Mouse (Mus musculus): ENCODE results near the gene Akap9.
"Not testable (repeated sequence)": the region's sequence is repeated elsewhere in the genome, so short reads cannot be mapped to it uniquely, and the experiment has no call there.

The Akap9 gene

DNA sequence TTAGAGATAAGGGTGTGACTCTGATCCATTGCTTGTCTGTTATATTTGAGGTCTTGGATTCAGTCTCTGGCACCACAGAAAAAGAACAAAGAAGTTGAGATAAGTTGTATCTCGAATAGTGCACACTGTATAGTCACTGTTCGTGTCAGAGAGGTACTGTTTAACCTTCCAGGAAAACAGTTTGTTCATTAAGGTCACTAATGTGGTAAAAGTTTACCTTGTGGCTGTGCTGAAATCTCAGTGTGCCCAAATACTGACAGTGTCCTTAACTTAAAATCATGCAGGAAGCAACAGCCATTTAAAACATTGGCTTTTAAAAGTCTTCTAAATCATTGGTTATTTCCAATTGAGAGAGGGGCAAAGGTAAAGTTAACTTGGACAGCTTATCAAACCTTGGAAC lies 43.1 kb downstream of the Akap9 start:
- no peak for DNase-seq

DNA sequence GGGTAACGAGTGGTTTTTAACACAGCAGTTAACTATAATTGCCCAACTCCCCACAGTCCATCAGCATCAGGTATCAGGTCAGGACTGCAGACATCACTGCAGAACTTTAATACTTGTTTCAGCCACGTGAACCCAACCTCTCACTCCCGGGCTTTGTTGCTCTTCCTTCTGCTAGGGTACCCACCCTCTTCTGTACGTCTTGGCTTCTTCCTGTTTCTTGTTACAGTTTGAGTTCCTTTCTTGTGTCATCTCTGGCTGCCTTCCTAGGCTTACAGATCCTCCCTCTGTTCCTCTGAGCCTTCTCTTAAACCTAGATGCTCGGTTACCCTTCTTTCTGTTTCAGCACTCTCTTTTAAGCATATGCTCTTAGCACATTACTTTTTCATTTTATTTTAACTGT lies 45.9 kb downstream of the Akap9 start:
- no peak for DNase-seq

DNA sequence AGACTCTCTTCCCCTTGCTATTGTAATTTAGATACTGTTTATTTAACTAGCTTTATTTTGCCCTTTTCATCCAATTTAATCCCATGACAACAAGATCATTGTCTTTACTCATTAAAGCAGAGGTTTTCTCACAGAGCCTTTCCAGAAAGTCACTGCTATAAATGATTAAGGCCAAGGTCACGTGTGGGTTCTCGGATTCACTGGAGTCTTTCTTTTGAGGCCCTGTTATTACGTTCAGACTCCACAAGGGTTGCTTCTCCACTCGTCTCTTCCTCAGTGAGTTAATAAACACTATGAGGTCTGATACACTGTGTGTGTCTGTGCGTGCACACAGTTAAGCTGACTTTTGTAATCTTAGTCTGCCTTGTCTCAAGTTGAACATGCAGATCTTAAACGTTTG lies 47.0 kb downstream of the Akap9 start:
- DNase-seq: no peak

DNA sequence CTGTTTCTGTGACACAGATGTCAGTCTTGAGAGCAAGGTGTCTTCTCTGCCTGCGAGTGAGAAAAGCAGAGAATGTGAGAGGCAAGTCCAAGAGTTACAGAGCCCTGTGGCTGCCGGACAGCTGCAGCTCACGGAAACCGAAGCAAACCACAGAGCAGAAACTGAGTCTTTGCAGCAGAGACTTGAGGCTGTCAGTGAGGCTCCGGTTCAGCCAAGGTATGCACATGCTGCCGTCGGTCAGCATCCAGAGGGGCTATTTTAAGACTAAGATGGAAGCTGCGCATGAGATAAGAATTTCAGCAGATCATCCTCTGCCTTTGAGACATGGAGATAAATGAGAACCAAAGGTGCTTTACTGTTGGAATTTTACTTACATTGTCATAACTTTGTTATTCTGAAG lies 48.3 kb downstream of the Akap9 start:
- no peak for DNase-seq

DNA sequence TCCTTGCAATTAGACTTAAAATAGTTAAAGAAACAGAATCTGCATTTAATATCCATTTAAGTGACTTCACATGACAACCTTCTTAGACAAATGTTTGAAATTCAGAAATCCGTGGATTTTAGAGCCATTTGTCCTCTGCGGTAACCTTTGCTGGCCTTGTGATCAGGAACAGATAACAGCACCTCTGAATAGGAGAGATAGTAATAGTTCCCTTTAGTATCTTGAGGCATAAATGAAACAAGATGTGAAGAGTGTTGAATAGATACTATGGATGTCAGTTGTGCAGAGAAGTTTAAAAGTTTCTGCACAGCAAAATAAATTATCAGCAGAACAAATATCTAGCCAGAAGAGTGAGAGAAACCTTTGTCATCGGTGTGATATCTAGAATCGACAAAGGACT lies 50.0 kb downstream of the Akap9 start:
- no peak for DNase-seq

DNA sequence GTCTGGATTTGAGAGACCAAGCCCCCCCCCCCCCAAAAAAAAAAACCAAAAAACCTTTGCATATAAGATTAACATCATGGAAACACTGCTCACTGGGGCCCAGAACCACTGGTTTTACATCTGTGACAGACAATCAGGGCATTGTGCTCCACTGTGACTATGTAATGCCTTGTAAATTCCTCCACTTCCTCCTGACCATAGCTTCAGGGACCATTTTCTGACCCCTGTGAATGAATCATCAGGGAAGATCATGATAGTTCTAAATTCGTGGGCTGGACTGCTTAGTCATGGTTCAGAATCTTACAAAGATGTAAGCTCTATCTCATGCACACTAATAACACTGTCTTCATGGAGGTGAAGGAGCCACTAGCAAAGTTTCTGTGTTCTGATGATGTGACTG lies 61.8 kb downstream of the Akap9 start:
- DNase-seq: no peak

DNA sequence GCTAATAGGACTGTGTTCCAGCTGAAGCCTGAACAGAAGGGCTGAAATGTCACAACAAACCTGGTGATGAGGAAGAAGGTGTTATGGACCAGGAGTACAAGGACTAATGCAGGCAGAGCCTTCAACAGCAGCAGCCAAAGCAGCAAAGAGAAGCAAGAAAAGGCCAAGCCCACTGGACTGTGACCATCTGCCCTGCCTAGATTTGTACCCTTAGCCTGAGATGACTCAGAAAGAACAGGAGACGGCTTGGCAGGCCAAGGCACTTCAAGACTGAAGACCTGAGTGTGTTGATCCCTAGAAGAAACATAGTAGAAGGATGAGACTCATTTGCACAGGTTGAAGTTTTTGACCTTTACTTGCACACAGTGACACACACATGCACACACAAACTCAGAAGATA lies 62.6 kb downstream of the Akap9 start:
- DNase-seq: no peak

DNA sequence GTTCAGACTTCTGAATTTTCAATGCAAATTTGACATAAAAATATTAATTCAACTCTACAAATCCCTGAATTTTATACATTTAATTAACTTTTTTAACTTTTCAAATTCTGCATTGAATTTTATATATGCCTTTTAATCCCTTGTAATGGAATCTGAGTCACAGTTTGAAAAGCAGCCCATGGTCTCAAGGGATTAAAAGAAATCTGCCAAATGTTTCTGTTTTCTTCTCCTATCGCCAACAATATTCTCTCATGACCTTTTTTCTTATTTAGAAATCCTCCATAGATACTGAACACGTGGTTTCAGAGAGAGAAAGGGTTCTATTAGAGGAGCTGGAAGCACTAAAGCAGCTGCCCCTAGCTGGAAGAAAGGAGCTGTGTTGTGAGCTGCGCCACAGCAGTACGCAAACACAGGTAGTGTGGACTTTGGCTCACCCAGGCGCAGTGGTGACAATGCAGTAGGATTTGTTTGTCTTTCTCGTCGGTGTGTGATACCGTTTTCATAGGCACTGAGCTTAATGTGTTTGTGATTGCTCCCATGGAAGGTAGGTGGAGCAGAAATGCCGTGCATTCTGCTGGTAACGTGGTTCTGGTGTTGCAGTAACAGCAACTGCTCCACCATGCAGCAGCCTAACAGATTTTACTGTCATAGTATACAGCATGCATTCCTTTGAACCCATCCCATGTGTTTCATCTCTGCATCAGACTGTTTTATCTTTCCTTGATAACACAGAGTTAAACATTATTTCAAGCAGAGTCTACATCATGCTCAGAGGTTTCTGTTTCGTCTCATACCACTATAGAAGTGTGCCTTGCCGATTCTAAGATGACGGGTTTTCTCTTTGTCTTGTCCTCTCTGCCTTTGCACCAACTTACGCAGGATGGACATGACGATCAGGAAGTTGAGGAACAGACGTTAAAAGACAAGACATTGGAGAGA lies 76.9 kb downstream of the Akap9 start:
- DNase-seq: no peak

DNA sequence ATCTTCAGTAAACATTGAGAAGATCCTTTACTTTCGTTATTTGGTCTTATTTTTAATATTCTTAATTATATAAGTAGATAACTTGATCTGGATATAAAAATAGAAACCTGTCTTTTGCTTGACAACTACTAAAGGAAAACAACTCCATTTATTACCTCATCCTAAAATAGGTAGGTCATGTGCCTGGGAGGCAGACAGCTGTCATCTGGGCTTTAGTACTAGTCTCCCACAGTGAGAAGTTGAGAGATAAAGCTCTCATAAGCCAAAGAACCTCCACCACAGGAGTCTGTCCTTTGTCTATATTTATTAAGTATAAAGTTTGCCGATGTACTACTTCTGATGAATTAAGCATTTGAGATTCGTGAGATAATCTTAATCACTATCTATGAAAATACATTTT lies 78.8 kb downstream of the Akap9 start:
- DNase-seq: no peak

DNA sequence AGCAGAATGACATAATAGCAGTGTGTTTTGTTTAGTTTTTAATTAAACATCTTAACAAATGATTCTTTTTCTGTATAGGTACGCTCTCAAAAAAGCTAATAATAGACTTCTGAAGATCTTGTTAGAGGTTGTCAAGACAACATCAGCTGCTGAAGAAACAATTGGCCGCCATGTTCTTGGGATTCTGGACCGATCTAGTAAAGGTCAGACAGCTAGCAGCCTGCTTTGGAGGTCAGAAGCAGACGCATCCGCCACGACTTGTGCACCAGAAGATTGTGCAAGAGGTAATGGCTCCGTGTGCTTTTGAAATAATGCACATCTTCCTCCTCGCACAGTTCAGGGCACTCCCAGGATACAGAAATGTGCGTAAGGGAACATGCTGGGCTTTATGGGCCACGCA lies 80.4 kb downstream of the Akap9 start:
- DNase-seq: no peak

DNA sequence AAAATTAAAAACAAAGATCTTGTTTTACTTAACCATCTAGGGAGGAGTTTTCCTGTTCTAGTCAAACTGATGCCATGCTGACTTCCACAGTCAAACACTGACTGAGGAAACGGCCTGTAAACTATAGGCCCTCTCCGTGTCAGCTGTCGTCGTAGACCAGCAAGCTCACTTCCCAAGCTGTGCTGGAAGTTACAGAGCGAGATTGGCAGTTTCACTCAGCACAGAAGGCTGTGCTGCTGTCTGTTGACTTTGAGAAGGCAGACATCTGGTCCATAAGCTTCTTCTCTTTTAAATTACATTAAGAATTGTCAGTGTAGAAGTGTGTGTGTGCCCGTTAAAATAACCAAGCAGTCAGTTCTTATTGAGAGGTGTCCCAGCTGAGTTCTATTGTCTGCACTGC lies 81.7 kb downstream of the Akap9 start:
- DNase-seq: no peak

DNA sequence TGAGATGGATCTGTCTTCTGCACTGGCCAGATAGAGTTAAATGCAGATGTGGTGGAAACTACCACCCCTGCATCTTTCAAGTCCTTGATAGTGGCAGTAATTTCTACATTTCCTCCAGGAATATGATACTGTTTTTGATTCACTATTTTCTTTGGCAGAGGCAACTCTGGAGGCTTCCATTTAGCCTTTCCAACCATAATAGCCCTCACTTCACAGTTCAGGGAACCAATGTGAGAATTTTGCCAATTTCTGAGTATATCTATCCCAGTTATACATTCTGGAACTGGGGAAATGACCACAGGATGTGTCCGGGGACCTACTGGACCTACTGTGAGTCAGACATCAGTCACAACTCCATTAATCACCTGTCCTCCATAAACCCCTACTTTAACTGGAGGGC lies 89.8 kb downstream of the Akap9 start:
- DNase-seq: not testable (repeated sequence)

DNA sequence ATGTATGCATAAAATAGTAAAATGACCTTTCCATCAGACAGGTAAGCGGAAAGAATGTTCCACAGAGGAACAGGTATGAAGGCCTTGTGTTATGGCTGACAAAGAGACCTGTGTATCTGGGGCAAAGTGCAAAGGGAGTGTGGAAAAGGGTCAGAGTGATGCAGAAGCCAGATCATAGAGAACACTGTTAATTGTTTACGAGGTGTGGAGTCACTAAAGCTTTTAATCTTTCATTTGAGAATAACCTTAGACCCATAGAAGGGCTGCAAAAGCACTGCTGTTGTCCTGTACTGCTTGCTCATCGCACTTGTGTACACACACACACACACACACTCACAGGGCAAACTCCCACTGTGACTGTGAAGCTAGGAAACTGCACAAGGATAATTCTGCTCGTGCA lies 91.5 kb downstream of the Akap9 start:
- no peak for DNase-seq

DNA sequence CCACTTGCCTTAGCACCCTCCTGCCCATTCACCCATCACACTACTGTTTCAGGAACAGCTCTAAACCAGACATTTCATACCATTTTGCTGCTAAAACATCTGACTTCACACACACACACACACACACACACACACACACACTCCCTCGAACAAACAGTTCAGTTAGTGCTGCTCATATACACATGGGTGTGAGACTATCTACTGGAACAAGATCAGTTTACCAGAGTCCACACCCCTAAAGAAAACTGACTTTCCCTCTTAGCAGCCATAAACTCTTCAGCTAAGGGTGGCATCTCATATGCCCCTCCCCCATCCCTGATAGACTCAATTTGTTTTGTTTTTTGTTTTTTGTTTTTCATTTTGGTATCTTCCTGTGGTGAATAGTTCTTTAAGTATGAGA lies 92.2 kb downstream of the Akap9 start:
- DNase-seq: no peak

DNA sequence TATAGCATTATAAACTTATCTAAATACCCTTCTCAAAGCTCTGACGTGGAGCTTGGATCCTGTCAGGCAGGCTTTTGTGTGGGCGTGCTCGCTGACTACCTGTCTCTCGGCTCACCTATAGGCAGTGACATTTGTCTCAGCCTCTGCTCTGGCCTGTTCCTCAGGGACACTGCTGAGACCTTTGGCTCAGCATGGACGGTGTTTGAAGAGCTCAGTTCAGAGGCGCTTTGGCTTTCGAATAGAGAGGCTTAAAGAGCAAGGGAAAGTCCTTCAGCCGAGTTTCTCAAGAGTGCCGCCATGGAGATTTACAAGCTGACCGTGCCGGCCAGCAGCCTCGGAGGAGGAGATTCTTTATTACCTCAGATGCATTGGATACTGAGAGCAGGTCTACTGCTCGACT lies 95.3 kb downstream of the Akap9 start:
- no peak for DNase-seq

DNA sequence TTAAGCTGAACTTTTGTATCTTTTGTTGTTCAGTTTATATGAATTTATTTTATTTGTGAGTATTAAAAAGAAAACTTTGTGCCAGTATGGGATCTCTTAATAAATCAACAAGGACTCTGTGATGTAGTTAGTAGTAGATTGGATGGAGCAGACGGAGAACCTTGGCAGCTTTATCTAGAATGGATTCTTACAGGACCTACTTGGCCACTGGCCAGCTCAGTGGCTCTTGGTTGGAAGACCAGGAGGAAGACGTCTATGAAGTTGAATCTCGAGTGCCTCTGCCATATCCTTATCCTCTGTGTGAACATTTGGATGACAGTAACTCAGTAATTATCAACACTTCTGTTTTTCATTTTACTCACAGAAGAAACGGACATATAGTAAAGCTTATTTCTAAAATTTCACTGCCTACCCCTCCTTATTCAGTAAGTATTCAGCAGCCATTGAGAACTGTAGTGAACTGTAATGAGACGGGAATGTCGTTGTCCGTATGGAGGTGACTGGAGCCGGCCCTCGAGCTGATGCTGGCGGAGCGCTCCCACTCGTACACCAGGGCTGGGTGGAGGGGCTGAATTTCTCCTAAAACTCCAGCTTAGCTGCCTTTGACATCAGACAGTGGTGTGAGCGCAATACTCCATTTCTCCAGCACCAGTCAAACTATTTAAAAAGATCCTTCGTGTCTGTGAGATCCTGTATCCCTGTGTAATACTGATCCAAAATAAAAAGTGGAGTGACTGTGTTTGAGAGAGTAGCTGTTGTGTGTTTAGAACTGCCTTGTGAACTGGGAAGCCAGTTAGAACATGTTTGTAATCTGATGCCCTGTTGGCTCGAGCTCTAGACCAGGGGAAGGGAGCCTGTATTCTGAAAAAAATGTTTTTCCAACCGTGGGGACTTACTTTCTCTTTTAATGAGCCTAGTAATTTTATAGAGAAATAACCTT lies 96.2 kb downstream of the Akap9 start:
- DNase-seq: peak; percentile 38

DNA sequence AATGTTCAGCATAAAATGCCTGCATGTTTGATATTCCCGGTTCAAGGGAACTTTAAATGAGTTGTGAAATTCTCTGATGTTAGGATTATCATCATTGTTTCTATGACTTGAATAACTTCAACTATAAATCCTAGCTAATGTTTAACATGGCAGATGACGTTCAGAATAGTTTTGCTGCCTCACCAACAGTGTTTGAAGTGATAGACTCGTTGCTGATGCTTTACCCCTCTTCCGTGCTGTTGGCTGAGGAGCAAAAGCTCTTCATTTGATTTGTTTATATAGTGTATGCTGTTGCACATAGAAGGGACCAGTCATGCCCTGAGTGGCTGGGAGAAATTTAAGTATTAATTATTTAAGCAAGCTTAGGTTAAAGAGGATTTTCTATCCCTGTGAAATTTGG lies 96.9 kb downstream of the Akap9 start:
- DNase-seq: no peak

DNA sequence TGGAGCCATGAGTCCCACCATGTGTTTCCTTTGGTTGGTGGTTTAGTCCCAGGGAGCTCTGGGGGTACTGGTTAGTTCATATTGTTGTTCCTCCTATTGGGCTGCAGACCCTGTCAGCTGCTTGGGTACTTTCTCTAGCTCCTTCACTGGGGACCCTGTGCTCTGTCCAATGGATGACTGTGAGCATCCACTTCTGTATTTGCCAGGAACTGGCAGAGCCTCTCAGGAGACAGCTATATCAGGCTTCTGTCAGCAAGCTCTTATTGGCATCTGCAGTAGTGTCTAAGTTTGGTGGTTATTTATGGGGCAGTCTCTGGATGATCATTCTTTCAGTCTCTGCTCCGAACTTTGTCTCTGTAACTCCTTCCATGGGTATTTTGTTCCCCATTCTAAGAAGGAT lies 98.5 kb downstream of the Akap9 start:
- not testable (repeated sequence) for DNase-seq

DNA sequence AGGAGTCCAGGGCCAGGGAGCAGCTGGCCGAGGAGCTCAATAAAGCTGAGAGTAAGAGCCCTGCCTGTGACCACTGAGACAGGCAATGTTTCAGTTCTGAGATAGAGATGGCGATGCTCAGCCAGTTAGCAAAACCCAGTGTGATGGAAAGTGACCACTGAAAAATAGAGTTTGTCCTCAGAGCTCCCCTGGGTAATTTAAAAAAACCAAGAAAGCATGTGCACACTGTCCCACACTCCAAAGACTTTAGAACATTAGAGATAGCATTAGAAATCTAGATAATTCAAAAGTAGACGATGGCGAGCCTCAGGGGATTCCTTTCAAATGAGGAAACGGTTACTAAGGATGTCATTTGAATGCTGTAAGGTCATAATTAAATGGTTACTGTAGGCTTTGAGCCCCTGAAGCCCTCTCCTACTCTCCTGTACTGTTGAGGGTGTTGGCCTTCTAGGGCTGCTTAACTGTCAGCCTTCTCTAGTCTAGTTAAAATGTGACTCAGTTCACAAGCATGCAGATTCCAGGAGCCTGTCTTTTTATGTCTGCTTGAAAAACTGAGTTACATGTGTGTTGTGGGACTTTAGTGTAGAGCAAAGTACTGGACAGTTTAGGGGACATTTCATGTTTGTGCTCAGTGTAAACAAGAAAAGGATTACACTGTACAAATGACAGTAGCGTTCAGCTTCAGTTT lies 100.8 kb downstream of the Akap9 start:
- DNase-seq: no peak

DNA sequence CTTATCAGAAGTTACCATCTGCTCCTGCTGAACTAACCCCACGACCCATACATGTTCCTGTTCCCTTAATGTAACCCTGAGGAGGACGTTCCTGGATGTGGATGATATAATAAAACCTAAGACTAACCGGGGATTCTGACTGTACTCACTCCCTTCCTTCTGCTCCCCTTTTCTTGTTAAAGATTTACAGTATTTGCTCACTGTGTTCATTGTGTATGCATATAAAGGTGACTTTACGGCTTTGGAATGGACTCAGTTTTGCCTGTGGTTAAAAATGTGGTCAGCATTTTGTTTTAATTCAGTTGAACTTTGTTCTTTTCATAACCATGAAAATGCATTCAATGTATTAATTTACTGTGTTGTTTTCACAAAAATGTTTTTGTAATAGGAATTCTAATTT lies 104.0 kb downstream of the Akap9 start:
- DNase-seq: no peak

DNA sequence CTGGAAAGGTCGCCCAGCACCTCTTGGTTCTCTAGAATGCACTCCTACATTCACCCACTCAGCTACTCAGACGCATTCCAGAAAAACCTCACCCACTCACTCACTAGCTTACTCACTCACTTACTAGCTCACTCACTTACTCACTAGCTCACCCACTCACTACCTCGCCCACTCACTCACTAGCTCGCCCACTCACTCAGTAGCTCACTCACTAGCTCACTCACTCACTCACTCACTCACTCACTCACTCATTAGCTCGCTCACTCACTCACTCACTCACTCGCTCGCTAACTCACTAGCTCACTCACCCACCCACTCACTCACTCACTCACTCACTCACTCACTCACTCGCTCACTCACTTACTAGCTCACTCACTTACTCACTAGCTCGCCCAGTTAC lies 108.8 kb downstream of the Akap9 start:
- DNase-seq: no peak

DNA sequence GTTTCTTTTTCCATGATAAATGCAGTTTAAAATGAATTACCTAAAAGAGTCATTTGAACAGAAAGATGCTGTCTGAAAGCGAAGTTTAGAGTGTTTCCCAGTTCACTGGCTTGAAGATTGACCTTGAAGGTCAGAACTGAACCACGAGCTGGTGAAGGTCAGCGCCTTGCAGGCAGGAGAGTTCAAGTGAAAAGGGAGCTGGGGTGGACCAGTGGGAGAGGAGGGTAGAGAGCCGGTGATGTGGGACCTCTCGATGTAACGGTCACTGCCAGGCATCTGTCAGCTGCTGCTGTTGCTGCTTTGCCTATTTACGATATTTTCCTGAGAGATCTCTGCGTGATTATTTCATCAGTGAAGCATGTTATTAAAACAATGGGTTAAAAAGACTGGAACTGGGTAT lies 111.5 kb downstream of the Akap9 start:
- DNase-seq: no peak

DNA sequence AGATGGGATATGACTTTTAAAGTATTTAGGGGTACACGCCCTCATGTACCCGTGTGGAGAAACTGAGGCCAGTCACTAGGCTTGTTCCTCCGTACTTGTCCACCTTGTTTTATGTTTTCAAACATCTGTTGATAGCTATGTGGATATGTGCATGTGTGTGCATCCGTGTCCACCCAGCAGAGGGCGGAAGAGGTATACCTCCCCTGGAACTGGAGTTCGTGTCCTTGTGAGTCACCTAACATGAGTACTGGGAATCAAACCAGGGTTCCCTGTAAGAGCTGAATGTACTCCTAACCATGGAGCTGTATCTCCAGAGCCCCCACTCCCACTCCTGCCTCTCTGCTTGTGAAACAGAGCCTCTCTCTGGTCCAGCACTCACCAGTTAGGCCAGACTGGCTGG lies 112.5 kb downstream of the Akap9 start:
- DNase-seq: no peak

Data from cerebellum, adult 11 months (tissue).